Mouse (Mus musculus) frontal cortex, postnatal 14 days (tissue): ENCODE data around the gene Hdac5.

Source experiments
- DNase-seq, 2 experiments: peaks; one replicate each; pipeline ENCODE4 v3.0.0; 2022; ENCODE audit warnings: low spot score in 2 of 2

Hdac5 gene

DNA sequence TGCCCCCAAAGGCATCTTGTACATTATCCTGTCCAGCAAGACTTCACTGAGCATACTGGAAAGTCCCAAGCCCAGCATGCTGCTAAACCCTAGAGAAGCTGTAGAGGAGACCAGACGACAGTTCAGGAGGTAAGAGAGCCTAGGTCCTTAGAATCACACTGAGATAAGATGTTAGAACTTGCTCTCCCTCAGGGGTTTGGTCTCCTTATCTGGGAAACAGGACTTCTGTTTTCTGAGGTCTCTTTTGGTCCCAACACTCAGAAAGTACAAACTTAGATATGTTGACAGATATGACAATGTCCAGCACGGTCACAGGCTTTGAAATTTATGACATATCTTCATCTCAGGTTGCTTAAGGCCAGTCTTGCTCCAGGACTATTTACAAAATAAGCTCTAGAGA lies 6.1 kb upstream of the Hdac5 start:
- DNase-seq = no peak

DNA sequence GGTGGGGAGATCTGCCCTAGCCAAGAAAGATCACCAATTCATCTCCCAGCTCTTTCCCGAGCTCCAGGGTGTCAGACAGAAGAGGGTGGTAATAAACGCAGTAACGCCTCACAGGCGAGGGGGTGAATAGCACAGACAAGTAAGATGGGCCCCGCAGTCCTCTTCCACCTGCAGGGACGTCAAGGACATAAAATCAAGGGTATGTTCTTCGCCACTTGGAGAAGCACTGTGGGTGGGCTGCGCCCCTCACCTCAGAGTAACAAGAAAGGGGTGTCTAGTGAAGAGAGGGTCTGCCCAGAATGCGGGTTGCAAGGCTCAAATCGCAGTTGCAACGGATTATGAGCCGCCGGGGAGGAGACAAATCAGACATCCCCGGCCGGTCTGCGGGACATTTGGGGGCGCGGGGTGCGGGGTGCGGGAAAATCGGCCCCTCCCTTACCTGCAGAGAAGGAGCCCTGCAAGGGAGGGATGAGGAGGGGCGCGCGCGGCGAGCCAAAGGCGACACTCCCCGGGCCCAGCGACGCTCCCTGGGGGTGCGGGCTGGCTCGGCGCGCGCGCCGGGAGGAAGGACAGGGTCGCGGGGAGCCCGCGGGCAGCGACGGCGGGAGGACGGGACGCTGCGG lies 524 bp downstream of the Hdac5 start:
- no peak for DNase-seq

DNA sequence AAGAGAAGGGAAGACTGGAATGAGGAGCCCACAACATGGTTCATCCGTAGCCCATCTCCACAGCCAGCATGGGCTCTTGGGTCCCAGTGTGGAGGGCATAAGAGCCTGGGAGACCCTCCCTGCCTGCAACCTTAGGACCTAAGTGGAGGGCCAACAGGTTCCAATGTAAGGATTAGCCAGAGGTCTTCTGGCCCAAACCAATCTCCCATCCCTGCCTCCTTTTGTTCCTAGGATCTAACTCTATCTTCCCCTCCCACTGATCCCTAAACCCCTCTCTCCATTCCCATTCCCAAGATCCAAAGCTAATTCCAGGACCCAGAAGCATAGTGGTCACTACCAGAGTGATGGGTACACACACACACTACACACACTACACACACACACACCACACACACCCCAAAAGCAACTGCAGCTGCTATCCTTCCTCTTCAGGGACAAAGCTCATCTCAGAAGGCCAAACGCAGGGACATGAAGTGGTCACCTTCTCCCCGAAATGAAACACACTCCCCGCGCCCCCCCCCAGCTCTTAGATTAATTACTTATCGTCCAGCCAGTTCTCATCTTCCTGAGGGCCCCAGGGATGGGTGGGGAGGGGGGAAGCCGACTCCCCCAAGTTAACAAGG lies 1.2 kb downstream of the Hdac5 start:
- no peak for DNase-seq

DNA sequence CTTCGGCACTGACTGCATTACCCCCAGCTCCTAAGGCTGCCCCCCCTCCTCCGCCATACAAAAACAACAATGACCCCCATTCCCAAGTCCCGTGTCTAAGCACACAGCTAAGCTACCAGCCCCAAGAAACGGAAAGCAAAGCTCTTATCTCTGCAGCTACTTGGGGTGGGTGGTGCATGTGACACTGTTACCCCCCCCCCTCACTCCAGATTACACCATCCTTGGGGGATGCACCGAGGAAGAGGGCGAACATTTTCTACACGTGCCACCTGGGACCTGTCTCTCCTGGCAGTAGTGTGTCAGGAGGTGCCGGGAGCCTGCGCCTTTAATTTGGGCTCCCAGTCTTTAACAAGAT lies 1.8 kb downstream of the Hdac5 start:
- DNase-seq = no peak

DNA sequence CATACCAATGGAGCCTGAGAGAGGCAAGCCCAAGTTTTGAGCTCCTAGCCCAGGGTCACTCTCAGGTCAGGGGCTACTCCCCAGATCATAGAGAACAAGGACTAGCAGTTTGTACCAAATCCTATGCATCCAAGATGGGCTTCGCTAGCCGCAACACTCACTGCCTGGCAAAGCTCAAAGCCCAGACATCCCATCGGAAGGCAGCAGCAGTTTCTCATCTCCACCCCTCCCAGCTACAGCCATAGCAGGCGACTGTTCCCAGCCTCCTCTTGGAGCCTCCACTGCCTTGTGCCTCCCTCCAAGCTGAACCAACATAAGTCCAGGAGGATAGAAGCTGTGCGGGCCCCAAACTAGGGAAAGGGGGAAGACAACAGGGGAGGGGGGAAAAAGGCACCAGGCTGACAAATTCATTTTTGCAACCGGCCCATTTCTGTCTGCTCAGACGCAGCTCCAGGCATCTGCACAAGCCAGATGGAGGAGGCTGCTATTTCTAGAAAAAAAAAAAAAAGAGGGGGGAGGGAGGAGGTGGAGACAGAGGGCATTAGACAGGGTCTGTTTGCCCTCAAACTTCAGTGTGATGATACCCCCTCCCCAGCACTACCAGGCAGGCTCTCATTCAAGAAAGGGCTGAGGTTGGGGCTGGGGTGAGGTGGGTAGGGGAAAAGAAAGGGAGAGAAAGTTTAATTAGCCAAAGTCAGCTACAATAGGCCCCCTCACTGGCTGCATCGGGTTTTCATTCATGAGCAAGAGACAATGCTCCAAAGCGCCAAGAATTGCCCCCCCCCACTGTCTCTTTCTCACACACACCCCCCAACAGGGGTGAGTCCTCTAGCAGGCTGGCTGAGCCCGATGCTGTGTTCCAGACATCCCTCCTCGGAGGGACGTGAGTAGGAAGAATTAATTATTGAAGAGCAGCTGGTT lies 2.4 kb downstream of the Hdac5 start:
- DNase-seq = no peak

DNA sequence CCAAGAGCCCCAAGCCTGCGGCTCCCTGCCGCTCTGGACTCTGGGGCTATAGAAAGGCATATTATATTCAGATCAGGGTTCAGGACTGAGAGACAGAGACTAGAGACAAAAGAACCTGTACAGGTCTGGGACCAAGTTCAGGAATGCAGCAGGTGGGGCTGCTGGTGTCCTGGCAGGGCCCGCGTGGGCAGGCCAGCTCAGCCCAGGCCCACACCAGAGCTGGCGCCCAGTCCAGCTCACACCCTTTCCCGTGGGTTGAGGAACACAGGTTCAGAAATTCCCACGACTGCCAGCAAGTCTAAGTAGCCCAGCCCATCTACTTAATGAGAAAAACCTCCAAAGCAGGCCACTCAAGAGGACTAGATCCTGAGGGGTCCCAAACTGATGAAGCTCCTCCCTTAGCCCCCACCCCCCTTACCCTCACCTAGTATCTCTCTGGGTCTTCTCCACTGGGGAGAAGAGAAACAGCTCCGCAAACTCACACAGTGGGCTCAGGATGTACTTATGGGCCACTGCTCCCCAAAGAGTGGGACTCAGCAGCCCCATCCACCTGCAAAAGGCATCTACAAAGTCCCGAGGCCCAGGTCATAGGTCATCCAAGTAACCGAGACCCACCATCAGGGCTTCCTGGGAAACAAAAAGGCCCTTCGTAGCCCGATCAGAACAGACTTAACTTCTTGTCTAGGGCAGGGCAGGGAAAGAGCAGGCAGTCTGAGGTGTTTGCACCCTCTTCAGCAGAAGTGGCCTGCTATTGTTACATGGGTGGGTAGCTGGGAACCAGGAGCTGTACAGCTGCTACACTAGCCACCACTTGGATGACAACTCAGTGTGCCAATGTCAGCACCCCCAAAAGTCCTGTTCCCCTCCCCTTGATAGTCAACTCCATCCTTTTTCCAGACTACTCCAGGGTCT lies 3.6 kb downstream of the Hdac5 start:
- no peak for DNase-seq

DNA sequence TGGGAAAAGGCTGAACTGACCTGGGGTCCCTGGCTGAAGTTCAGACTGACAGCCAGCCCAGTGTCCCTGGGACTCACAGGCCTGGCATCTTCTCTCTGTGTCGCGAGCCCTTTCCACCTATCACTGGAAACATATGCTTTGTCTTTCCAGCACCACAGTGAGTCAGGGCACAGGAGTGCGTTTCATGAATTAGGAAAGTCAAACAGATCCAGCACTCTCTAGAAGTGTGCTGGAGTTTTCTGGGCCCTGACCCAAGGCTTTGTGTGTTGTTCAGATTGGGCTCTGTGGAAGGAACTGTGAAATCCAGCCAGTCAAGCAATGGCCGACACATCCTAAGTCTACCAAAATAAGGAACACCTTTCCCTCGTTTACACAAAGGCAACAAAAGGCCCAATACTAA lies 4.7 kb downstream of the Hdac5 start:
- no peak for DNase-seq

DNA sequence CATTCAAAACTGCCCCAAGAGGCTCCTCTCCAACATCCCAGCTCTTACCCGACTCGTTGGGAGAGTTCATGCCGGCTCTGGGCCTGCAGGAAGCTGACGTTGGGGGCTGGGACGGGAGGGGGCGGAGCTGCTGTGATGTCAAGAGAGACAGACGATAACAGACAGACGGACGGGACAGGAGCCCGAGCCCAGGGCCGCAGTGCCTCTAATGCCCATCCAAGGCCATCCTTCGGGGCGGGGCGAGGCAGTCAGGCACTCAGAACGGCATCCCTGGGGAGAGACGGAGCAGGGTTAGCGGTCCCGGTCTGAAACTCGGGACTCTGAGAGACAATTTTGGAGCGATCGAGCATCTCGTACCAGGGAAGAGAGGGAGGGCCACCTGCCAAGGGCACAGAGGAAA lies 5.3 kb downstream of the Hdac5 start:
- DNase-seq = no peak

DNA sequence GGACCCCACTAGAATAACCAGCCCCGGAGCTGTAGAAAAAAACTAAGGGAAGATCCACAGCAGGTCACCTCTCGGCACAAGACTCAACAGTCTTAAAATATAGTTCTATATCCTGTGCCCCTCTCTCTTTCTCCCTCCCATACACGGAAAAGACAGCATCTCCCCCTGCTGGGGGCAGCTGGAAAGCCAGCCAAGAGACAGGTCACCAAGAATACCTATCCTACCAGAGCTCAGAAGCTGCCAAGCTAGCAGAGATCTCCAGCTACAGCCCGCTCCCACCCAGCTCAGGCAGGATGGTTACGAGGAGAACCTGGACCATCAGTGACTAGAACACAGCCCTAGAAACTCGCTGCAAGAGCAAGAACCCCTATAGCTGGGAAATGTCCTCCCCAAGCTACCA lies 6.8 kb downstream of the Hdac5 start:
- DNase-seq = no peak

DNA sequence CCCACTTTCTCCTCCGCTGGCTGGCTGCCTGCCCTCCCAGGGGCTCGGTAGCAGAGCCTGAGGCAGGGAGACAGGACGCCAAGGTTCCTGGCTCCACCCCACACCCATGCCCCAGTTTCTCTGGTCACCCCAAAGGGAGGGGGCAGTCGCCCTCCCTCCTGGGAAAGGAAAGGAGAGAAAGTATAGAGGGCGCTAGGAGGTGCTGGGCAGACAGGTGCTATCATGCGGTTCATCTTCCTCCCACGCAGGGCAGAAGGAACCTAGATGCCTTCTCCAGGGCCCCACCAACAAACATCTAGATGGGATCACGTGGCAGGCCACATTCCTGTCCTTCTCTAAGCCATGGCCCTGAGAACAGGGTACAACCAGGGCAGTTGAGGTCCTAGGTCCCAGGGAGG lies 8.0 kb downstream of the Hdac5 start:
- DNase-seq = no peak

DNA sequence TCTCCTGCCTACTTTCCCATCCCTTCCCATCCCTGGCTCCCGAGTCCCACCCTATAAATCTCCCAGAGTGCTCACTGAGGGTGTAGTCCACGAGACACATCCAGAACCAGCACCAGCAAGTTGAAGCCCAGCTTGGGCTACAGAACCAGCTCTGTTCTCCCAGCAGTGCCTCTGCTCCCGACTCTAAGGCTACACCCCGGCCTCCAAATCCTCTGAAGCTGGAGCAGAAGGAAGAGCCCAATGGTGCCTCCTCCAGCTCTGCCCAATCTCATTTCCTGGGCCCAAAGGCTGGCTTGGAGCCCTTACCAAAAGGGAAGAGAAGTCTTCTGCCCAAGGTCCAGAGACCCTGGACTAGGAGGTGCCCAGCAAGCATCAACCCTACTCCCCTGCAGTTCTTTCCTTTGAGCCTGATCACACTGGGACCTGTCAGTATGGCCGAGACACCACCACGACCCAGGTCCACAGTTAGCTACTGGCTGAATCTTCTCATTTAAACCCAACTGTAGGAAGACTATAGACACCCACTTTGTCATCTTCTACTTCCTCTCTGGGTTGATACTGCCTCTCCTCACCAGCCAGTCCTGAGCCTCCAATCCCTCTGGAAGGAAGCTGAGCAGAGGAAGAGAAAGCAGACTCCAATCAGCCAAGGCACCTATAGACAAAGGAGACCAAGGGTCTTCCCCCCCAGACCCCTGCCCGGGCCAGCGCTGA lies 8.6 kb downstream of the Hdac5 start:
- no peak for DNase-seq

DNA sequence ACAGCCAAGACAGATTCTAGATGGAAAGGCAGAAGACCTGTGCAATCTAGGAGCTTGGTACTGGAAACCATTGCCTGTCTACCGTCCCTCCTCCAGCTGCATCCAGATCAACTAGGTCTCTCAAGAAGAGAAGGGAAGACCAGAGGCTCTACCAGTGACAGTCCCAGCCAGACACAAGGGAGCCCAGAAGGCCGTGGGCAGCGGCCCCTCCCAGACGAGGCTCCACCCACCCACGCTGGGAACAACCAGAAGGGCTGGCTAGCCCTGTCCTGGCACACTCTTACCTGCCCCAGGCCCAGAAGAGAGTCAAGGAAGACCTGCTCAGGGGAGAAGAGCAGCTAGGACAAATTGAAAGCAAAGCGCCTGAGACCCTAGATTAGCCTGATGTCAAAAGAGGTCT lies 9.5 kb downstream of the Hdac5 start:
- DNase-seq = no peak

DNA sequence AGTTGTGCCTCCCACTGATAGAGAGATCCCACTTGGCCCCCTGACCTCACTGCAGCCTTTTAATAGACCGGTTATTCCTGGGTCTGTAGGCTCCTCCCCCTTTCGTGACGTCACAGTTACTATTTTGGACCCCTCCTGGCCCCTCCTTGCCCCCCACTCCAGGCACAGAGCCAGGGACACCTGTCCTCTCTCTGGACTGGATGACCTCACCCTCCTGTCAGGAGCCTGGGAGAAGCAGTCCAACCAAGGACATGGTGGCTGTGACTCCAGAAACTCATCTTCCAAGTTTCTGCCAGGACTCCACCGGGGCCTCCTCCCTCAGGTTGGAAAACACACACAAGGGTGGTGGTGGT lies 10.0 kb downstream of the Hdac5 start:
- DNase-seq = no peak

DNA sequence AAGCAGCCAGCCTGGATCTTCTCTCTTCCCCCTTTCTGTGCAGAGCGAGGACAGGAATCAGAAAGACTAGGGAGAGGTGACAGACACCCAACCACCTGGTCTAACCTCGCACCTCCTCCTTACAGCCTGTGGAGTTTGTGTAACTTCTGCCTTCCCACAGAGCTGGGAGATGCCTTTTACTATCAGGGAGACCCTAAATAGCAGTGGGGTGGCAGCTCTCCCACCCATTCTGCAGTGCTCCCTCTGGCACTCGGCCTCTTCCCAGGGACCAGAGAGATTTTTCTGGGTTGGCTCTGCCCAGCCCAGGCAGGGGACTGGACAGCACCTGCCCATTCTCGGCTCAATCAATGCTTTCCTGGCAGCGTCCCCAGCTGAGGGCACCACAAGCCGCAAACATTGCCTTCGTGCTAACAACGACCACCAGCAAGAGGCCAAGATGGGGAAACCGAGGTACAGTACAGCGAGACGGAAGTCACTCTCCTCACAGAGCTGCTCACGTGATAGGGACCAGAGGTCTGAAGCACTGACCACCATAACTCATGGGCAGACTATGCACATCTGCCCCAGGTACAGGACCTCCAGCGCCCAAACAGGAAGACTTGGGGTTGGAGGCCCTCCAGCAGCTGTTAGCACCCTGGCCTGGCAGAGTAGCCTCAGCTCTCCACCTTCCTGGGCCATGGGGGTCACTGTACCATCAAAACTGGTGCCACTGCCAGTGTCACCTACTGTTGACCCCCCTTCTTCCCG lies 10.5 kb downstream of the Hdac5 start:
- DNase-seq = no peak

DNA sequence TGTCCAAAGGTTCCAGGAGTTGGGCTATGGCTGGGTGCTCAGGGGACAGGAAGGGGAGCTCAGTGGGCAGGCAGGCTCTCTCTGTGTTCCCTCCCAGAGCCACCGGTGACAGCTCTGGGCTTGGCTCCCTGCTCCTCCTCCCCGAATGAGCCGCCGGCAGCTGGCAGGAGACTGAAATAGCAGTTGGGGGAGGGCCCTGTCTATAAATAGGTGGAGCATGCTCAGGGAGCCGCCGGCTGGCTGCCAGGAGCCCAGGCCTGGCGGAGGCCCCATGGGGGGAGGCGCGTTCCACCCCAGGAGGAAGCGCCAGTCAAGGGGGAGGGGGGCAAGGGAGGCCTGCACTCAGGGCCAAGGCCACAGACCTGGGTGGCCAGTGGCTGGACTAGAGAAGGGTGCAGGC lies 11.2 kb downstream of the Hdac5 start:
- peak; percentile 91 for DNase-seq

DNA sequence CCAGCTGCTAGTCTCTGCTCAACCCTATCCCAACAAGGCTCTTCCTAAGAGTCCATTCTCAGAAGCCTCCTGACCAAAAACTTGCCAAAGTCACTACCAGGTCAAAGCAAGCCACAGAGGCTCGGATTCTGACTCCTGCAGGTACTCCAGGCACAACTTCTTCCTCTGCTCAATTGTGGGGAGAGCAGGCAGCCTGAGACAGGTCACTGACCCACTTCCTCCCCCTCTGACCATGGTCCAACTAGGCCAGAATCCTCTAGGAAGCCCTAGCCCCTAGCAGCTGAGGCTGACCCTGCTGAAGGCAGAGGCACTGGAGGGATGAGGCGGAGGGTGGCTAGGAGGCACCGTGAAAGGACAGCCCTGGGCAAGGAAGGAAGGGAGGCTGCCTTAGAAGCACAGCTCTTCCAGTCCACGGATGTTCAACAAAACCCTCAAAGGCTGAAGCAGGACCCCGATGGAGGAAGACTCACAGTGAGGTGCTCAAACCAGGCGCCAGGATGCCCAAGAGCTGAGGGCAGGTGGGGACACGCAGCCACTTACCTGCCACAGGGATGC lies 12.0 kb downstream of the Hdac5 start:
- DNase-seq = no peak

DNA sequence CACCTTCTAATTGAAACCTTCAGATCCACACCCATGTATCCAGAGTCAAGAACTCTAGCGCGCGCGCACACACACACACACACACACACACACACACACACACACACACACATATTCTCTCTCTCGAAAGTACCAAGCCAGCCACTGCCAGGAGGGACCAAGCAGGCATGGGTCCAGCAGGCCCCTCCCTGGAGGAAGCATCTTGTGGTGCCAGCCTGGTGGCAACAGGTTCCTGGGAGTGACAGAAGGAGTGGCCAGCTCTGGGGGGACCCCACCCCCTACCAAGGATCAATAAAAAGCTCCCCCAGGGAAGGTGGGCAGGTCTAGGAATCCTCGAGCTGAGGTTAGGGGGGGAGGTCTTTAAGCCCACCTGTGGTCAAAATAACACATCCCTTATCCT lies 12.6 kb downstream of the Hdac5 start:
- DNase-seq = no peak

DNA sequence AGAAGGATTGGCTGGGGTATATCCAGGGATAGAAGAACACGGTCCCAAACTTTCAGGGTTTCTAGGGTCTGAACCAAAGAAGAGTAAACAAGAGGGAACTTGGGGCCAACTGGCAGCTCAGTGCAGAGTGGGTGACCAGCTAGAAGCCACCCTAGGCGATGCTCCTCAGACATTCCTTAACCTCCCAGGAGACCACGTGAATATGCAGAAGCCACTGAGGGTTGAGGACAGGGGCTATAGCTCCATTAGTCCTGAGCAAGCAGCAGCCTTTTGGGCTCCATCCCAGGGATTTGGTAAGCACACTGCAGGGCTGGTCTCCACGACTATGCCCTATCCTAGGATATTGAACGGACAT lies 13.1 kb downstream of the Hdac5 start:
- DNase-seq = no peak

DNA sequence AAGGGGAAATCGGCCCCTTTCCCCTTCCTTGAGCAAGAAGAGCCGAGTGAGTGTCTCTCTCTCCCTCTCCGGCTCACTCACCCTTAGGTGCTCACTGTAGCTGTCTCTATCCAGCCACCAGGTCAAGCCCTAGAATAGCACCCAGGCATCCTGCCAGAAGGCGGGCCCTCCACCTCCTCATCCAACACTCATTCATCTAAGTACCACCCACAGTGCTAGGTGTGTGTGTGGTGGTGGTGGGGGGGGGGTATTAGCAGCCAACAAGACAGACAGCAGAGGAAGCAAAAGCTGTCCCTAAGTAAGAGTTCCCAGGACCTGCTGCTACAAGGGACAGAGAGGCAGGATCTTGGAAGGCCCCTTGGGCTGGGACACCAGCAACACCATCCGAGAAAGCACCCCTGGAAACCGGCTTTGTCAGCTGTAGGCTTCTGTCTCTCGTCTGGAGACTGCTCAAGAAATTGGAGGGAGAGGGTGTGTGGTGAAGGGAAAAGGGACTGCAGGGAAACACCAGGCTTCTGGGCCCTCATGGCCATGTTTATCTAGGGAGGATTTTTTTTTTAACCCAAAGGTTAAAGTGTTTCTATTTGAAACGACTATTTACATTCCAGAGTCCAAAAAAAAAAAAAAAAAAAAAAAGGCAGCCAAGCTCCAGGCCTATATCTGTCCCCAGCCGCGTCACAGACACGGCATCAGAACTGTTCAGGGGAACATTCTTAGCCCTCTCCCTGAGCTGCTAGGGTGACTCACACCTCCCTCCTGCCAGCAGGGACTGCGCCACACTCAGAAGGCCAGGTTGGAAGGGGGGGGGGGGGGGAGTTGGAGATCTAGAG lies 13.7 kb downstream of the Hdac5 start:
- no peak for DNase-seq

DNA sequence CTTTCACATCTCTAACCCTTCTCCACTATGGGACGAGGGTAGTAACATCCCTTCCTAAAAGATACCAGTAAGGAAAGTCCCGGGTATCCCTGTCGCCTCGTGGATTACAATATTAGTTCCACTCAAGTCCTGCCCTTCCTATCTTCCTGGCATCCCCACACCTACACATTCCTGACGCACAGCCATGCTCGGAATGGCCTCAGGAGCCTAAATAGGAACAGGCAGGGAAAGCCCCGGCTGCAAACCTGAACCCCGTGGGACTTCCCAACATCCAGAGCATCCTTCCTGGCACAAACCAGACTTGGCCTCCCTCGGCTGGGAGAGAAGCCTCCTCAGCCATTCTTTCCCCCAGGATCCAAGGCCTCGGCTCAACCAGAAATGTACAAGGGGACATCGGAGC lies 14.5 kb downstream of the Hdac5 start:
- DNase-seq = no peak
